Mouse (Mus musculus): ENCODE data around the gene BC005624.
"Not testable (repeated sequence)": the region's sequence is repeated elsewhere in the genome, so short reads cannot be mapped to it uniquely, and the experiment has no call there.

The BC005624 gene

DNA sequence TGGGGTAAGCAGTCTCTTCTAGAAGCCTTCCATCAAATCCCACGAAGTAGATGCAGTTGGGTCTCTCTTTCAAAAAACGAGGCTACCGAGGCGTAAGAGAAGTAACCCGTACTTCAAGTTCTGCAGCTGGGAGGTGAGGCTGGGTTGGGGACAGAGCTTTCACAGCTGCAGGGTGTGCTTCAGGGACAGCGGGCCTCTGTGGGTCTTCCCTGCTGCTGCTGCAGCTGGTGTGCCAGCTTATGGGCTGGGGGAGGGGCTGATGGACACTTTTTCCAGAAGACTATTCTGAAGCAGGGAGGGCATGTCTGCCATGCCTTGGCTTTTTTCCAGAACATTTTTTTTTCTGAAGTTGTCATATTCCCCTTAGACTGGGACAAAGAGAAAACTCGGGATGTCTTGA, 1.0 kb upstream of the BC005624 start:
- in situ Hi-C loops (cut with MboI, MseI), result no loop called here

DNA sequence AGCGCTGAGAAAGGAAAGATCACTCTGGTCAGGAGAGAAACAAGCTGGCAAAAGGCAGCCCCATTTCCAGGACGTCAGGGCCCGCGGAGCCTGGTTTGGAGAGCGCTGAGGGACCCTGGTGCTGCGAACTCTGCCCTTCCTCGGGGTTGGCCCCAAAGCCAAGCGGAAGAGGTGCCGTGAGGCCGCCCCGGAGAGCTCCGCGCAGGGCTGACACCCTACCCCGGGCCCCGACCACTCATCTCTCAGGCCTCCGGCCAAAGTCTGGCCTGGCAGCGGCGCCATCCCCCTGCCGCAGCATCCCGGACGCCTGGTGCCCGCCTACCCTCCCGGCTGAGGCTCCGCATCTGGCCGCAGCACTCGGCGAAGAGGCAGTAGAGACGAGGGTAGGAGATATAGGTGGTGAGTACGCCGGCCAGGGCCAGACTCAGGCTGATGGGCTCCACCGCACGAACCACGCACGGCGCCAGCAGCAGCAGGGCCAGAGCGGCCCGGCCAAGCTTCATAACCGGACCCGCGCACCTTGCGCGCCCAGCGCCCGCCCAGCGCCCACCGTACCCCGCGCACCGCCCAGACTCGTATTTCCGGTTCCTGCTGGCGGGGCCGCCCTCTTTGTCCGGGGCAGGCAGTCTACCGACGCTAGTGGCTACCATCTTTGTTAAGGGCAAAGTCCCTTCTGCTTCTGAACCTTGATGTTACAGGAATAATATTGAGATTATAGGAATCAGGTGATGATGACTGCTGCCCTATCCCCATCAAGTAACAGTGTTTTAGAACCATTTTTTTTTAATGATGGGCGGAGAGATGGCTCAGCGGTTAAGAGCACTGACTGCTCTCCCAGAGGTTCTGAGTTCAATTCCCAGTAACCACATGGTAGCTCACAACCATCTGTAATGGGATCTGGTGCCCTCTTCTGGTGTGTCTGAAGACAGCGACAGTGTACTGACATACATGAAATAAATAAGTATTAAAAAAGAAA, 14.4 kb downstream of the BC005624 start, which contains the start of gene Tor1a:
TSS of gene Tor1a (minus strand) at position 582 of the 976 bp plus-strand sequence.
- in situ Hi-C loops (cut with MboI, MseI), result no loop called here

DNA sequence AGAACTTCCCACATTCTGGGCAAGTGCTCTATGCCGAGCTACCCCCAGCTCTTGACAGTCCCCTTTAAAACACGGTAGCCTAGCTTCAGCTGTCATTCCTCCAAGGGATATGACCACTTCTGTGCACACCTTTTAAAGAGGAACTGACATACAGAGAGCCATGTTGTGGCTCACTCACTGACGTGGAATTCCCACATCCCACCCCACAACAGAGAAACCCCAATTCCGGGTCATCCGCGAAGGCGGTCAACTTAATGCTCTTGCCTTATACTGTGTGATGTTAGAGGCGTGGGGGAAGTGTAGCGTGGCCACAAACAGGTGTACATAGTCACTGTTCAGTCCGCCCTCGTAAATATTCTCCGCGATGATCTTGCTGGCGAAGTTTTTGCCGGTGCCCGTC, 15.2 kb downstream of the BC005624 start:
- in situ Hi-C loops (cut with MboI, MseI), result no loop called here

DNA sequence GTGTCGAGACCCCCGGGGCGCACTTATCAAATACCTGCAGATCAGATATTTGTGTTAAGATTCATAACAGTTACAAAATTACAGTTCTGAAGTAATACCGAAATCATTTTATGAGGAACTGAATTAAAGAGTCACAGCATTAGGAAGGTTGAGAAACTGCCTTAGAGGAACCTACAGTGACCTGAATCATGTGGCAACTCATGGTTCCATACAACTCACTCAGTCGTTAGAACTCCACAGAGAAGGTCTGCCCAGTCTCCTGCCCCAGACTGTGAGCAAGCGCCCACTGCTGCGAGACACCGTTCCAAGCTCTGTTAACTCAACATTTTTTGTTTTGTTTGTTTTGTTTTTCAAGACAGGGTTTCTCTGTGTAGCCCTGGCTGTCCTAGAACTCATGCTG, 16.4 kb downstream of the BC005624 start:
- in situ Hi-C loops (cut with MboI, MseI), result no loop called here

DNA sequence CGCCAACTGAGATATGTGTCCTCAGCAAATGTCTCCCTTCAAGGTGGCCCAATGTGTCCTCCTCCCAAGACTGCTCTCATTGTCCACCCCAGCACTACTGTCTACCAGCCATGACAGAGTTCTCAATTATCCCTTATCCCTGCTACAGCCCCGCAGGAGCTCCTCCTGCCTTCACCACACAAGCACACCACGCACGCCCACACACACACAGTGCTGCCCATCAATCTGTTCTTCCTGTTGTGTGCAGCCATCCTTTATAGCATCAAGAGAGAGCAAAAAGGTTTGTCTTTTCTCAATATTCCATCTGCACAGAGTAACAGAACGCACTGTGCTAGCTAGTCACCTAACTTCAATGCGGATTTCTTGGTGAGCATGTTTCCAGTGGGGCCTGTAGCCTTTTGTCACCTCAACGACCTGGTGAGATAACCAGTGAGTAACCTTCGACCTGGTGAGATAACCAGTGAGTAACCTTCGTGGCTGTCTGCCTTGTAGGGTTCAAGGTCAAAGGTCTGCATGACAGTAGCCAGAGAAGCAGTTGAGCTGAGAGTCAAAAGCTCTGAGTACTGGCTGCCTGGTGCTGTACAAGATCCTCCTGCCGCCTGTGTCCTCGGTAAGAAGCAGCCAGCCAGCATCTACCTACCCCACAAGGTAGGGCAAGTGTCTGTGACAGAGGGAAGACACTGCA, 19.3 kb downstream of the BC005624 start:
- in situ Hi-C loops (cut with MboI, MseI), result no loop called here

DNA sequence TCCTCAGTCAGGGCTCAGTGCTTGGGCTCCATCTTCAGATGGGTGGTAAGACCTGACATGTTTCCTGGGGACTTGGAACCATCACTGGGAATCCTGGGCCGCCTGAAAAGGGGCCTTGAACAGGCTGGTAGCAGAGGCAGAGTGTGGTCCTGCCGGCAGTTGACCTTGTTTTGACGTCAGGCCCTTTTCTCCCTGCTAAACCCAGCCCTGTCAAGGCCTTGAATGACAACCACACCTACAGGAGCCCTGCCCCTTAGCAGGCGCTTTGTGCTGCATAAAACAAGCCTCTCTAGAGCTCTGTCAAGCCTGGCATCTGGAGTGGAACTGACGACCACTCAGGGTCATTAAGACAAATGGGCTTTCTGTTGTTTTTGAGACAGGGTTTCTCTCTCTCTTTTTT, 22.1 kb downstream of the BC005624 start:
- in situ Hi-C loops (cut with MboI, MseI), result loop anchor here in 1 of 2 experiments (10.0 kb wide), 1 partner anchor 1225 kb away; no protein-coding TSS in a partner anchor

DNA sequence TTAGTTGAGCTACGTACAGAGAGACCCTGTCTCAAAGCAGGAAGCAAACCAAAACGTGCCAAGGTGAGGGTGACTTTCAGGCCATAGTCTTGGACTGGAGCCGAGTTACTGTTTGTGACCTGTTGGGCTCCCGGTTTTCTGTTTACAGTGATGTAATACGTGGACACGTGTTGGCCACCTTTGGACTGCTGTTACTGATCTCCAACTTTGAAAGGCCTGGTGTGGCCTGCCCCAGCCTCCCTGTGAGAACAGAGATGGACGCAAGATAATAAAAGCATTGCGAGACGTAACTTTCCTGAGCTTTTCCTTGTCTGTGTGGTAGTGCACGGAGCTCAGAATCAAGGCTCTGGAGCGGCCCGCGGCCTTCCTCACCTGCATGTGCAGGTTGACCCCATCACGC, 23.3 kb downstream of the BC005624 start:
- in situ Hi-C loops (cut with MboI, MseI), result loop anchor here in 1 of 2 experiments (10.0 kb wide), 1 partner anchor 1224 kb away; no protein-coding TSS in a partner anchor

DNA sequence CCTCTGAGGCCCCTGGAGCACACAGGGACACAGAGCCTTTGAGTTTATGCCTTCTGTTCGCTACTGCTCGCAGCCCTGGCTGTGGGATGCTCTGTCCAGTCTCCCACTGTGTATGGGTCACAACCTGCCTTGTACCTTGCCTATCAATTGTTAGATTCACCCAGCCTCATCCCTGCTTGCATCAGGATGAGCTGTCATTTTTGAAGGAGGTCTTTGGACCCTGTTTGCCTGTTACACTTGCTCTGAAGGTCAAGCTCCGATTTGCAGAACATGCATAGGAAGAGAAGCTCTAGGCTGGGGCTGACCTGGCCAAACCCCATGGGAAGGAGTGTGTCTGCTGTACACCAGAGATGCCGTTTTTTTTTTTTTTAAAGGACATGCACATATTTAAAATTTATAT, 24.5 kb downstream of the BC005624 start:
- in situ Hi-C loops (cut with MboI, MseI), result loop anchor here in 1 of 2 experiments (10.0 kb wide), 1 partner anchor 1223 kb away; no protein-coding TSS in a partner anchor

DNA sequence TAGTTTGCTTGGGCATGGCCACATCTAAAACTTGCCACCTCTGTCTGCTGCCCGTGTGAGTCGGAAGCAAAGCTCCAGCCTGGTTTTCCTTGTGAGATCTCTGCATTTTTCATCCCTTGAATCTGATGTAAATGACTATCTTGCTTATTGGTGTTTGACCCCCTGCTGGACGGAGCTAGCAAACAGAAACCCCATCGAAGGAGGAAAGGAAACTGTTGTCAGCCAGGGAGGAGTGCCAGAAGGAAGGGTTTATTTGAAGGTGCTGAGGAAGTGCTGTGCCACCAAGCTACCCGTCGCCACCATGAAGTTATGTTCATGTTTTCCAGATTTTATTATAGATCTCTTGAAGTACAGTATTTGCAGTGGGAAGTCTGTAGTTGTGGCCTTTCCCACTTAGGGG, 27.2 kb downstream of the BC005624 start:
- in situ Hi-C loops (cut with MboI, MseI), result loop anchor here in 1 of 2 experiments (10.0 kb wide), 1 partner anchor 1220 kb away; no protein-coding TSS in a partner anchor

DNA sequence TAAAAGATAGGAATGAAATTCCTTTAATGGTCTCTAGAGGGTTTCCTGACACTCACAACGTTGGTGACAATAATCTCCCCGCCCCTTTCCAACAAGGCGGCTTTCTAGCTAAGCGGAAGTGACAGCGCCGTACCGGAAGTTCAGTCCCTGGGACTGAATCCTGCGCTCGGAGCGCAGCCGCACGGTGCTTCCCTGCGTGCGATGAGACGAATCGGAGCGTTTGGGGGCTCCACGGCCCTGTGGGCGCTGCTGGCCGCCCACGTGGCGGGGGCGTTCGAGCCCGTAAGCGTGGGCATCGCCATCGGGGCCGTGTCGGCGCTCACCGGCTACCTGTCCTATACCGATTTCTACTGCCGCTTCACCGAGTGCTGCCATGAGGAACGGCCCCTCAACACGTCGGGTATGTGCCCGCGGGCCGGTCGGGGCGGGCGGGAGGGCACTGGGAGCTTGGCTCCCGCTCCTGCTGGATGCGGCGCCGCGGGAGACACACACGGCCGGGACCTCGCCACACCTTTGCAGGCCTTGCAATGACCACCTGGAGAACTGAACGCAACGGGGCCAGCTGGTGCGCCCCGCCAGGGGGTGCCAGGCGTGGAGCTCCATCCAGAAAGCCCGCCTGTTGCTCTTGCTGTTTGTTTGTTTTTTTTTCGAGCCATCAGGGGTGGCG, 29.0 kb downstream of the BC005624 start, which contains the start of gene Tor1b:
TSS of gene Tor1b (plus strand) at position 136 of the 667 bp plus-strand sequence.
- in situ Hi-C loops (cut with MboI, MseI), result loop anchor here in 1 of 2 experiments (10.0 kb wide), 1 partner anchor 1218 kb away; no protein-coding TSS in a partner anchor

DNA sequence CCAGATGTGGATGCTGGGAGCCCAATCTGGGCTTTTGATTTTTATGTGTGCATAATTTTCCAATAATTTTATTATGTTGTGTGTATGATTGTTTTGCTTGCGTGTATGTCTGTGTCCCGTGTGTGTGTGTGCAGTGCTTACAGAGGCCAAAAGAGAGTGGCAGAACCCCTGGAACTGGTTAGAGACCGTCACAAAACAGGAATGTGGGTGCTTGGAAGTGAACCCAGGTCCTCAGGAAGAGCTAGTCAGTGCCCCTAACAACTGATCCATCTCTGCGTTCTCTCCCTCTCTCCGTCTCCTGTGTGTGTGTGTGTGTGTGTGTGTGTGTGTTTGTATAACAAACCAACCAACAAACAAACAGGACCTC, 29.6 kb downstream of the BC005624 start:
- in situ Hi-C loops (cut with MboI, MseI), result loop anchor here in 1 of 2 experiments (10.0 kb wide), 1 partner anchor 1218 kb away; no protein-coding TSS in a partner anchor

DNA sequence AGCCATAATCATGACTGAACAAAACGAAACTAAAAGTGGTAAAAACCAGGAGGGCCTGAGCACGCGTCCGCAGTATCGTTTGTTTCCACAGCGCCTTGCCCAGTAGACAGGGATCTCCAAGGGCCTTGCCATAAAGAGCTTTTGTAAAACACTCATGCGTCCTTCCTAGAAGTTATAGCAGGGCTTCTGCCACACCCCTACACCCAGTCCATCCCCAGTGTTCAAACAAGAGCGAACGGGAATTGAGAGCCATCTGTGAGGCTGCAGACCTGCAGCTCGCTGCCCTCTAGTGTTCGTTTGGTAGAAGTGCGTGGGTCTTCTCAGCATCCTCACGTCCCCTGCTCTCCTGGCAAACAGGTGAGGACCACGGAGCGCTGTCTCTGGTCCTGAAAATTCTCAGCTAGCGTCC, 39.4 kb downstream of the BC005624 start:
- in situ Hi-C loops (cut with MboI, MseI), result no loop called here

DNA sequence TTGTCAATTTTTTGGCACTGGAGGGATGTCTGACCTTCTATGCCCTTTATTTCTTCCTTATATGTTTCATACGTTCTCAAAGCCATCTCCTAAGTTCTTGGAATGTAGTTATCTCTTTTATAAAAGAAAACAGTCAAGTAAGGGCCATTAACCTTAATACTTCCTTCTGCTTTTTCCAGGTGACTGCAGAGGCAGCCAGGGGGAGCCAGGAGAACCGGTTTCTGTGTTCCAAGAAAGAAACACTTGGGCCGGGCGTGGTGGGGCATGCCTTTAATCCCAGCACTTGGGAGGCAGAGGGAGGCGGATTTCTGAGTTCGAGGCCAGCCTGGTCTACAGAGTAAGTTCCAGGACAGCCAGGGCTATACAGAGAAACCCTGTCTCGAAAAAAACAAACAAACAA, 39.9 kb downstream of the BC005624 start:
- in situ Hi-C loops (cut with MboI, MseI), result not testable (repeated sequence)

DNA sequence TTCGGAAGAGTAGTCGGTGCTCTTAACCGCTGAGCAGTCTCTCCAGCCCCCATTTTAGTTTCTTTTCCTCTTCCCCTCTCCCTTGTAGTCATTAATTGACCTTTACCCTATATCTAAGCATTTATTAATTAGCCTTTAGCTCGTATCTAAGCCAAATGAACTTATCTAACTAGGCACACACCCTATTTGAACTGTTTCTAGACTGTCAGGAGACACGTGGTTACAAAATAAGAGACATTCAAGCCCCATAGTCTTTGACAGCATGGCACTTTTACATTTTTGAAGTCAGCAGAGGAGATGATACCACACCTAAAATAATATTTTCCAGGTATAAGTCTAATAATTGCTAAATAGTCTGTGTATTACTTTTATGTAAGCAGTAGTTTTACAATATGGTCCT, 40.4 kb downstream of the BC005624 start:
- in situ Hi-C loops (cut with MboI, MseI), result no loop called here

DNA sequence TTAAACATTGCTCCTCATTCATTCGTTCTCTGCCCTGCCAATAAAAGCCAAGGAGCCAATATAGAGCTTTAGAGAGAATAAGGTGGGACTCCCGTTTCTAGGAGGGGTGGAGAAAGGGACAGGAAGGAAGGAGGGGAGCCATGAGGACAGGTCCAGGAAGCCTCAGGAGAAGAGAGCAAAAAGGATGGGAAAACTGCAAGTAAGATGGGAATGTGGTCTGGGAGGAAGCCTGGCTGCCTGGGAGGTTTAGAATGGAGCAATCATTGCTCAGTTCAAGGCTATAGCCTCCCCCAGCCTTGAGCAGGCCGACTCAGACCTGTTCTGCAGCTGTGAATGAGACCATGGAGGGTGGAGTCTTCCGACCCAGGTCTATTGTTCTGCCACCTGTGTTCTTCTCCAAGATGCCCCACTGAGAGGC, 43.4 kb downstream of the BC005624 start:
- in situ Hi-C loops (cut with MboI, MseI), result no loop called here

DNA sequence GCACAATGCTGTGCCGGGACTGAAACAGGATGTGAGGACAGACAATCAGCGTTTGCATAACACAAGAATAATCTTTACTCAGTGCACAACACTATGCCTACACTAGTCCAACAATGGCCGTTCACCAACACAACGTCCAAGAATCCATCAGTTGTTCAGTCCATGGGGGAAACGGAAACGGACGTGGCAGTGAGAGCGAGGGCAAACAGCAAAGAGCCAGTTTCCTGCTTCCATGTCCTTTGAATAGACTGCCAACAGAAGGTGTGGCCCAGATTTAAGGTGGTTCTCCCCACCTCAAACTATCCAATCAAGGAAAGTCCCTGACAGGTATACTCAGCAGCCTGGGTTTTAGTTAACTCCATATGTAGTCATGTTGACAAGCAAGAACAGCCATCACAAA, 44.3 kb downstream of the BC005624 start:
- in situ Hi-C loops (cut with MboI, MseI), result no loop called here

DNA sequence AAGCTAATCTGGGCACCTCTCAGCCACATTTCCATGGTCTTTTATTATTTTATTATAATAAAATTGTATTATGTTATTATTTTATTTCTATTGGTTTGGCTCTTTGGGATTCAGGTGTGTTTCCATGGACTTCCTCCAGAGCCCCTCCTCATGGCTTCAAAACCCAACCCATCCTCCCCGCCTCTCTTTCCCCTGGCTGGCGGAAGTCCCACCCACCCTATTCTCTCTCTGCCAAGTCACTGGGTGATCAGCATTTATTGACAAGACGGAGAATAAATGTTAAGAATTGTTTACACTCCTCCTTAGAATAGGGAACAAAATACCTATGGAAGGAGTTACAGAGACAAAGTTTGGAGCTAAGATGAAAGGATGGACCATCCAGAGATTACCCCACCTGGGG, 45.2 kb downstream of the BC005624 start:
- in situ Hi-C loops (cut with MboI, MseI), result no loop called here

DNA sequence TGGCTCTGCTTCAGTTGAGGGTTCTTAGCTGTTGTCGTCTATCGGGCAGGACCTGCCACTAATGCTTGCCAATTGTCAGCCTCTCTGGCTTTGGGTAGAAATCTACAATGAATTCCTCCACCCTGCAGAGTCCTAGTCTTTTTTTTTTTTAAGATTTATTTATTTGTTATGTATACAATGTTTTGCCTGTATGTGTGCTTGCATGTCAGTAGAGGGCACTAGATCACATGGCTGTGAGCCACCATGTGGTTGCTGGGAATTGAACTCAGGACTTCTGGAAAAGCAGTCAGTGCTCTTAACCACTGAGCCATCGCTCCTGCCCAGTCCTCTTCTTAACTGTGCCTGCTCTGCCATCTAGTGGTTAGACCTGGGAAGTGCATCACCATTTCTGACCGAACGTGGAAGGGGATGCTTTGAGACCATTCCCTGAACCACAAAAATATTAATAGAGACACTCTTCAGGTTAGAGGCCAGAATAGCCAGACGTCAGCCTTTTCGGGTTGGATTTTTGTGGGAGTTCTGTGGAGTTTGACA, 48.0 kb downstream of the BC005624 start:
- in situ Hi-C loops (cut with MboI, MseI), result loop anchor here in 1 of 2 experiments (5.0 kb wide), 1 partner anchor 107 kb away; no protein-coding TSS in a partner anchor

DNA sequence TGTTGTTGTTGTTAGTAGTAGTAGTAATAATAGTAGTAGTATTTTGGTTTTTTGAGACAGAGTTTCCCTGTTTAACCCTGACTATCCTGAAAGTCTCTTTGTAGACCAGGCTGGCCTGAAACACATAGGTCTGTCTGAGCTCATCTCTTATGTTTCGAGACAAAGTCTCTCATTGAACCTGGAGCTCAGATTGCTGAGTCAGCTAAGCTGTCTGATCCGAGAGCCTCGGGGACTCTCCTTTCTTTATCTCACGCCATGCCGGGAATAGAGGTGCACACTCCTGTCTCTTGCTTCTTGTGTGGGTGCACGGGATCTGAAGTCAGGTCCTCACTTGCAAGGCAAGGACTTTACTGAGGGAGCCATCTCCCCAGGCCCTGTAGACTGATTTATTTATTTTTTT, 49.0 kb downstream of the BC005624 start:
- in situ Hi-C loops (cut with MboI, MseI), result loop anchor here in 1 of 2 experiments (5.0 kb wide), 1 partner anchor 106 kb away; no protein-coding TSS in a partner anchor

DNA sequence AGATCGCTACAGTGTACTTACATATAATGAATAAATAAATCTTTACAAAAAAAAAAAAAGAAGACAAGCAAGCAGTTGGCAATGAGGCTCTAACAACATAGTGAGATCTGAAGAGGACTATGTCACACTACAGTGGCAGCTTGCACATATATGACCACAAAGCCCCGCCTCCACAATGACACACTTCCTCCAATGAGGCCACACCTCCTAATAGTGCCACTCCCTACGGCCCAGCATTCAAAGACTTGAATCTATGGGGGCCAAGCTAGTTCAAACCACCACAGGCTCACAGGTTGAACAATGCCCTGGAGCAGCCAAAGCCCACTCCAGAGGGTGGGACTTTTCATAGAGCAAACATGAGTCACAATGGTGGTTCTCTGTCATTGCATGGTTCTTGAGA, 50.1 kb downstream of the BC005624 start:
- in situ Hi-C loops (cut with MboI, MseI), result loop anchor here in 1 of 2 experiments (5.0 kb wide), 1 partner anchor 105 kb away; no protein-coding TSS in a partner anchor

DNA sequence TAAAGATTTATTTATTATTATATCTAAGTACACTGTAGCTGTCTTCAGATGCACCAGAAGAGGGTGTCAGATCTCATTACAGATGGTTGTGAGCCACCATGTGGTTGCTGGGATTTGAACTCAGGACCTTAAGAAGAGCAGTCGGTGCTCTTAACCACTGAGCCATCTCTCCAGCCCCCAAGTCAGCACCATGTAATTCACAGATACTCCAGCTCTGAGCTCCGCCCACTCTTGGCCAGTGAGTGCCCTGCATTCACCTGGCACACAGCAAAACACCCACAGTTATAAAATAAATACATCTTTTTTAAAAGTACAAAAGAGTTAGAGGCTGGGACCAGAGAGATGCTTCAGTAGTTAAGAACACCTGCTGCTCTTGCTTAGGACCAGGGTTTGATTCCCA, 51.2 kb downstream of the BC005624 start:
- in situ Hi-C loops (cut with MboI, MseI), result loop anchor here in 1 of 2 experiments (5.0 kb wide), 1 partner anchor 104 kb away; no protein-coding TSS in a partner anchor
